Mouse (Mus musculus) layer of hippocampus, adult 9-10 months (tissue): ENCODE results near the gene Fosl1.
"Not testable (repeated sequence)": the region's sequence is repeated elsewhere in the genome, so short reads cannot be mapped to it uniquely, and the experiment has no call there.

Experiments
- DNase-seq: peaks from one replicate; pipeline ENCODE4 v3.0.0; 2022; ENCODE audit warnings: low spot score

Gene Fosl1

DNA sequence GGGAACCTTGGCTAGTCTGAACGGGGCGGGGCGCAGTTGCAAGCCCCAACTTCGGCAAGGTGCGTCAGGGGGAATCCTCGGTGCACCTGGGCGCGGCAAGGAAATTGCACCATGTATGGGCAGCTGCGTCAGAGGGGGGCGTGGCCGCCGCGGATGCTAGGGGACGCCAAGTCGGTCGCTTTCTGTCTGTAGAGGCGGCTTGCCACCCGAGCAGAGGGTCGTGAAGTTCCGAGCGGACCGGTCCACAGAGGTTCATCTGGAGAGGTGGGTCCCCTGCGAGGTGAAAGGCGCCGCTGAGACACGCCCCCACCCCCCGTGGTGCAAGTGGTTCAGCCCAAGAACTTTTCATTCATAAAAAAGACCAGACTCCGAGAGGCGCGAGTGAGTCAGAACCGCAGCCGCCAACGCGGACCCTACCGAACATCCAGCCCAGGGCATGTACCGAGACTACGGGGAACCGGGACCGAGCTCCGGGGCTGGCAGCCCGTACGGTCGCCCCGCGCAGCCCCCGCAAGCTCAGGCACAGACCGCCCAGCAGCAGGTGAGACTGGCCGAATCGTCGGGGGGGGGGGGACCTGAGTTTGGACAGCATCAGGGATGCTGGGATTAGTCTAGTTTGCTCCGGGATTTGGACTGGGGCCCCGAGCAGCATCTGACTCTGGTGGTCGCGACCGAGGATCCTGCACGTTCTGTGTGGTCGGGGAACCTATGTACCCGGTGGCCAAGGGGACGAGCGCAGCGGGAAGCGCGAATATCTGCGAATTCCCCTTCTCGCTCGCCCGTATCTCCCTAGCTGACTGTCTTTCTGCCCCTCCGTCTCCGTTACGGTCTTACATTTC lies at the start of gene Fosl1:
Gene Fosl1 (plus strand): TSS at position 33 of the 839 bp plus-strand sequence.
- no peak for DNase-seq

DNA sequence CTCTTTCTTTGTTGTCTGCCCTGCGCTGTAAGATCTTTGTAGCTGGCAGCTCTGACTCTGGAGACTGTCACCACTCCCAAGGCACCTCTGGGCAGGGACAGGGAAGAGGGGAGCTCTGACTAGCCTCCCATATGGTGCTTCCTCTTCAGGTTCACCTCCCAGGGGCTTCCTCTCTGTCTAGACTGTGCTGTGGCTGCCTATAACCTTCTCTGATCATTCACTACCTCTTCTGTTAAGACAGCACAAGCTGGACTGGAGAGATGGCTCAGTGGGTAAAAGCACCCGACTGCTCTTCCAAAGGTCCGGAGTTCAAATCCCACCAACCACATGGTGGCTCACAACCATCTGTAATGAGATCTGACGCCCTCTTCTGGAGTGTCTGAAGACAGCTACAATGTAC lies 46.3 kb upstream of the Fosl1 start:
- DNase-seq, result not testable (repeated sequence)

DNA sequence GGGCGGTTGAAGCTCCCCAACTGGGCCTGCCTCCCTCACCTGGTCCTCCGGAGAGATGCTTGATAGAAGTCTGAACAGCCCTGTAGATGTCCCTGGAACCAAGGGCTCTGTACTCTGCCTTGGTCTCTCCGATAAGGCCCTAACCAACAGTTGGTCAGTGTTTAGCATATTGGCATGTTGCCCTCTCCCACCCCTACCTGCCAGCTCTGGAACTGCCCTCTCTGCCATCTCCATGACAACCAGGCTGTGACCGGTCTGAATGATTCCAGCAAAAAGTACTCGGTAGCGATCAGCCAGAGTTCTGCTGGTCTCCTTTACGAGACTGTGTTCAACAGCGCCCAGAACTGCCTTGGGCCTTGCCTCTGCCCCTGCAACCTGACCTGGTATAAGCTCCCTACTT lies 45.1 kb upstream of the Fosl1 start, which contains the start of gene Tsga10ip:
Gene Tsga10ip (minus strand): TSS at position 234 of the 400 bp plus-strand sequence.
- no peak for DNase-seq

DNA sequence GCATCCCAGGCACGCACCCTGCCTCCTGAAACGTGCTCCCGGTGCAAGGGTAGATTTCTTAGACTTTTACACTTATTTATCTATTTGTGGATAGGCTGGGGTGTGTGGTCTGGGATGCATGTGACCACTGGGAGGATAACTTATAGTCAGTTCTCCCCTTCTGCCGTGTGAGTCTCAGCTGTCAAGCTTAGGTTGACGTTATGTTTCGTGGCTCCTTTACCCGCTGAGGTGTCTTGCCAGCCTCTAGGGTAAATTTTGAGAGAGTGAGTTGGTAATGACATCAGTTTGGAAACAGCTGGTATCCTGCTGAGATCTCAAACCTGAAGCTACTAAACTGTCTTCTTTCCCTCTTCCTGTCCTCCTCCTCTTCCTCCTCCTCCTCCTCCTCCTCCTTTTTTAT lies 41.4 kb upstream of the Fosl1 start:
- DNase-seq, result no peak

DNA sequence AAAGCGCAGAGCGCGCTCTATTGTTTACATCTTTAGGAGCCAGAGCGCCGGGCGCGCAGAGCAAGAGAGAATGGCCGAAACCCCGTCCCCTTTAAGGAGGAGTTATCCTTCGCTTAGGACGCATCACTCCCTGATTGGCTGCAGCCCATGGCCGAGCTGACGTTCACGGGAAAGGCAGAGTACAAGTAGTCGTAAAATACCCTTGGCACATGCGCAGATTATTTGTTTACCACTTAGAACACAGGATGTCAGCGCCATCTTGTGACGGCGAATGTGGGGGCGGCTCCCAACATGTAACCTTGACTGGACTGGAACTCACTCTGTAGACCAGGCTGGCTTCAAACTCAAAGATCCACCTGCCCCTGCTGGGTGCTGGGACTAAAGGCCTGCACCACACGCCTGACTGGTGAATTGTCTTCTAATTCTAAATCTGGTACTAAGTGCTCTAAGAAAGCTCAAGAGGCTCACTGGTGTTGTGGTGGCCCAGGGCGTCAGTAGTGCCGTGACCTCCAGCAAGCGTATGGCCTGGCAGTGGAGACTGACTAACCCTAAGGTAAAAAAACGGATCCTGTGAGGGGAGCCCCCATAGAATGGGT lies 40.7 kb upstream of the Fosl1 start:
- not testable (repeated sequence) for DNase-seq

DNA sequence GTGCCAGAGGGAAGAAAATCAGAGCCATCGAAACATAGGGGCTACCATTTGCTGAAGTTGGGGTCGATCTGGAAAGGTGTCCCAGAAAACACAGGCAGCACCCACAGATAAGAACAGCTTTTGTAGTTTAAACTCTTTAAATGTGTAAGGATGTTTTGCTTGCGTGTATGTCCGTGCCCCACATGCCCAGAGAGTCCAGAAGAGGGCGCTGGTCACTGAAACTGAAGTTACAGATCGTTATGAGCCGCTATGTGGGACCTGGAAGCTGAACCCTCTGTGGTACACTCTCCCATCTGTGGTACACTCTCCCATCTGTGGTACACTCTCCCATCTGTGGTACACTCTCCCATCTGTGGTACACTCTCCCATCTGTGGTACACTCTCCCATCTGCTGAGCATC lies 40.2 kb upstream of the Fosl1 start:
- DNase-seq, result no peak

DNA sequence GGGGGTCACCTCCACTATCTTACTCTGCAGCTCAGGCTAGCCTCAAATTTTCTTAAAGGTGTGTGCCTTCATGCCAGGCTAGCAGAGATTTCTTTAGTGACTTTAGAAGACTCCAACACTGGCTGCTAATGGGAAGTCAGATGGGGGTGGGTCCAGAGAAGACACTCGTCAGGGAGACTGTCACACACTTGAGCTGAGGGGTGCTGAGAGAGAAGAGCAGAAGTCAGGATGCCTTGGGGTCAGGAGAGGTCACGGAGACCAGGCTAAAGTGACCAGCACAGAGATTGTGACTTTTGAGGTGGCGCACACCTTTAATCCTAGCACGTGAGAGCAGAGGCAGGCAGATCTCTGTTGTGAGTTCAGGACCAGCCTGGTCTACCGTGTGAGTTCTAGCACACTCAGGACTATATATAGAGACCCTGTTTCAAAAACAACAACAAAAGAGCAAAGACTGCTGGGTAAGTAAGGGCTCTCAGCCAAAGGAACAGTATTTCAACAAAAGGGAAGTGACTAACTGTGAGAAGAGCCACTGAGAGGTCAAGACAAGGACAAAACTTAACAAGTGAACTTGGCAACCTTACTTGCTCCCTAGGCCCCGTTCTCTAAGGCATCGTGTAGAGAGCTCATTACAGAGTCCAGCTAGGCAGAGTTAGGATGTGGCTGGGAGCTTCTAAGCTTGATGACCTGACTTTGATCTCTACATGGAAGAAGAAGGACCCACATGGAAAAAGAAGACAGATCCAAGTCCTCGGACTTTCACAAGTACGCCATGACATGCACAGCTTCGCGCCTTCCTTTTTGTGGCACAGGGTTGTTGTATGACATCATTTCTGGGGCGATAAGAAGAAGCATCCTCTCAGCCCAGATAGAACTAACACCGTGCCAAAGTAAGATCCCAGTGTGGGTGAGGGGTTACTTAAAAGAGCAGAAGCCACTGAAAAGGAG lies 39.0 kb upstream of the Fosl1 start:
- no peak for DNase-seq

DNA sequence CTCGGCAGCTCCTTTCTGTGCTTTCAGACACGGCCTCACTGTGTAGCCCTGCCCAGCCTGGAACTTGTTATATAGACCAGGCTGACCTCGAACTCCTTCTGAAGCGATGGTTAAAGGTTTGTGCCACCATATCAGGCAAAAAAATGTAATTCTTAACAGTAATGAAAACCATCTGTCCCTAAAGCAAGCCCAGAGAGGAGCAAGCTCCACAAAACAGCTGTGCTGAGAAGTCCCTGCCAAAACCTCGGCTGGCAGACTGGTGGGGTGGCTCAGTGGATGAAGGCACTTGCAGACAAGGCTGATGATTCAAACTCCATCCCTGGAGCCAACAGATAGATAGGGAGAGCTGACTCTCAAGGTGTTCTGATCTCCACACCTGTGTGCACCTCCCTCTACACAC lies 38.3 kb upstream of the Fosl1 start:
- no peak for DNase-seq

DNA sequence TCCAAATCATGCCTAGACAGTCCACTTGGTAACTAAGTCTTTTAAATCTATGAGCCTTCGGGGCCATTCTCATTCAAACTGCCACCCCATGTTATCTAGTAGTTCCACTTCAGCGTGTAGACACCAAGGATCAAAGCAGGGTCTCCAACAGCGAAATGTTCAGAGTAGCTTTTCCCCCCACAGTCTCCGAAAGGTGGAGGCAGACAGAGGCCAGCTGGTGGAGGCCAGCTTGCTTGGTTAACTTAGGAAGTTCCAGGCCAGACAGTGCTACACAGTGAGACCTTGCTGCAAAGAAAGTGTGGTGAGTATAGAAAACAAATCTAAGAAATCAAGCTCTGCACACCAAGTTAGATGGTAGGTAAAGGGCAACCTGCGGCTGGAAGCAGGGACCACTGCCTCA lies 36.7 kb upstream of the Fosl1 start:
- no peak for DNase-seq

DNA sequence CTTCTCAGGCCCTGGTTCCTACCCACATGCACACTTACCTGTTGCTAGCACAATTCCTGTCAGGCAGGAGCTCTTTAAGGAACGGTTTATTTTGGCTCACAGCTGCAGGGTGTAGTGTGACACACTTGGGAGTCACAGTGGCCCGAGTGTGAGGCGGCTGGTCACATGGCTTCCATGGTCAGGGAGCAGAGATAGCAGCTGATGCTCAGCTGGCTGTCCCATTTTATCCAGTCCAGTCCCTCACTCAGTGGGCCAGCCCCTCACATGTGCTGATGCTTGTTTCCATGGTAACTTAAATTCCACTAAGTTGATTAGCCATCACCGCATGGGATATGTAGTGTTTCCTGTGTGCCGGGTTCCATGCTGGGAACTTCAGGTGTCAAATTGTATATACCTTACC lies 35.4 kb upstream of the Fosl1 start:
- no peak for DNase-seq

DNA sequence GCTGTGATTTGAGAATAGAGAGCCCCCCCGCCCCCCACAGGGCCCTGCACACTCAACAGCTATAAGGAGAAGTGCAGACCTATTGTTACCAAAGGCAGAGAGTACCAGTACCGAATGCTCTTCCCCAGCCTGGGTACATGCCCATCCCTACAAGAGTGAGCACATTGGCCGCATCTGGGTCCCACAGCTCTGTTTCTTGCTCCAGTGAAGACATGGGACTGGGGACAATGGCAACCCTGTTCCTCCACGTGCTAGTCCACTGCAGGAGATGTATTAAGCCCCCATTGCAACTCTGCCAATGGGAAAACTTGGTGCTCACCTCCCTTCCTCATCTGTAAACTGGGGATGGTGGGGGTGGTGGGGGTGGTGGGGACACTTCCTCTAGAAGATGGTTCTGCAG lies 33.5 kb upstream of the Fosl1 start:
- DNase-seq, result no peak

DNA sequence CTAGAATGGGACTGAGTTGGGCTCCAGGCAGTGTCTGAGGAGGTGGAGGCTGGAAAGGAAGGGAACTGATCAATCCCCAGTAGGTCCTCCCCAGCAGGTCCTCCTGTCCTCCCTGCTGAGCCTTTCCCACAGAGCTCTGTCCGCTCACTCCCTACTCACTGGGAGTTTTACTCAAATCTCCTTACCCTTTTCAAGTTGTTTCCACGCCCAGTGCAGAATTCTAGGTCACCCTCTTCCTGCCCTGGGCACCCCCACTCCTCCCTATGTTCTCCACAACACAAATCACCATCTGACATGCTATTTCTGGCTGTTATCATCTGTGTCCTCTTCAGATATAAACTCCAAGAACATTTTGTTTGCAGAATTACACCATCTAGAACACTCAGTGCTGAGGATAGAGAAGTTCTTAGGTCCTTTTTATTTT lies 32.8 kb upstream of the Fosl1 start:
- DNase-seq, result no peak

DNA sequence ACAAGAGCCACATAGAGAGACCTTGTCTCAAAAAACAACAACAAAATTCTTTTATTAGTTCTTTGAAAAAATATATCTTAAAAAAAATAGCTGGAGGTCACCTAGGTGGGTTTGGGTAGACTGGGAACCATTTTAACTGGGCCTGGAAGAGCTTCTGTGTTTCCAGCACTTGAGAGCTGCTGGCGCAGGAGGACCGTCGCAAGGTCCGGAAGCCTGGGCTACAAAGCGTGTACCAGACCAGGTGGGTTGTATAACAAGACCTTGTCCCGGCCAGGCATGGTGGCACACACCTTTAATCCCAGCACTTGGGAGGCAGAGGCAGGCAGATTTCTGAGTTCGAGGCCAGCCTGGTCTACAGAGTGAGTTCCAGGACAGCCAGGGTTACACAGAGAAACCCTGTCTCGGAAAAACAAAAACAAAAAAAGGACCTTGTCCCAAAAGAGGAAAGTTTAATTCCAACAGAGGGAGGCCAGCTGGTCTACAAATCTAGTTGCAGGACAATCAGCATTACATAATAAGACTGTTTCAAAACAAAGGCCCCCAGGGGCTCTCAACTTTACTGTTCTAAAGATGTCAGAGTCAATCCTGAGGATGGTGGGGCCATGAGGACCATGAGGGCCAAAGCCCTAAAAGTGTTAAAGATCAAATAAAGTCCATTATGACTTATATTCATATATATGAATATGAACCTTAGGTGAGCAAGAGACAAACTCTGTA lies 28.4 kb upstream of the Fosl1 start:
- DNase-seq, result no peak

DNA sequence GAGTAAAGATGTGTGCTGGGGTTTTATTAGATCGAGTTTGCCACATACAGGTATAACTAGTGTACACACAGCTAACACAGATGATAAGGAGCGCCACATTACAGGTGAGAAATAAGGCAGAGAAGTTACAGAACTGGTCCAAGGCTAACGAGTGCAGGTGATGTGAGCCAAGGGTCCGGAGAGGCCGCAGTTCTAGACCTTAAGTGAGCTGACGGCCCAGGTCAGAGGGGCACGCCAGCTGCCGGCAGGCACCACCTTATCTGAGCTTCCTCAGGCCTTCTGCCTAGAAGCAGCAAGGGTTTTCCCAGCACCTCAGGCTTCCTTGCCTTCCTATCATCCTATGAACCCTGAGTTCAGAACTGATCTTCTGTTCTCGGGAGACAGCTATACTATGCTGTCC lies 27.7 kb upstream of the Fosl1 start:
- no peak for DNase-seq

DNA sequence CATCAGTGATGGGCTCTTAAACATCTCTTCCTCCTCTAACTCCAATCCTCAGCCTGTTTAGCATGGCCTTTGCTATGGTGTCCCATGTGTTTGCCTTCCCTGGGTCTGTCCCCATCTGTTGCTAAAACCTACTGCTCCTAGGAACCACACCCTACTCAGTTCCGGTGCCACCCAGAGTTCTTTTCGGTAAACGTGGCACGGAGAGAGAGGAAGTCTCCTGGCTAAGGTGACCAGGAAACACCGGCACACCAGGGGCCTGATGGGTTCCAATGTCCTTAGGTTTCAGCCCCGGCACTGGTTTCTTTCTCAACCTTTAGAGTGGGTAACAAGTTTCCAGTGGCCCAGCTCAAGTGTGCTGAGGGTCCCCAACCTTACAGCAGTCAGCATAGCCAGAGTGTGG lies 26.8 kb upstream of the Fosl1 start:
- DNase-seq, result no peak

DNA sequence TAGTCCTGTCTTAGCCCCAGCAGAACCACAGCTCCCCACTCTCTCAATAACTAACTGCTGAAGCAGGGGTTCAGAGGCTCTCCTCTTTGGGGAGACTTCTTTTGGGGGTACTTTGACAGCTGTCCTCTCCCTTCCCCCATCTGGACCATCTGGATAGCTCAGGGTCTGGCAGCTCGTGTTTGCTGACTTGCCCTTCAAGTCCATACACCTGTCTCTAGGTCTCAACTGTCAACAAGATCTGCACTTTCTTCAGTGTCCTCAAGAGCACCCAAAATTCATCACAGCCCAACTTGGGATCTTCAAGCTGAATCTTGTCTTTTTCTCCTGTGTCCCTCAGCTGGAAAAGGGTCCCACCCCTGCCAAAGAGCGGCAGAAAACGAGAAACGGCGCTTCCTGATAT lies 25.6 kb upstream of the Fosl1 start:
- DNase-seq, result no peak

DNA sequence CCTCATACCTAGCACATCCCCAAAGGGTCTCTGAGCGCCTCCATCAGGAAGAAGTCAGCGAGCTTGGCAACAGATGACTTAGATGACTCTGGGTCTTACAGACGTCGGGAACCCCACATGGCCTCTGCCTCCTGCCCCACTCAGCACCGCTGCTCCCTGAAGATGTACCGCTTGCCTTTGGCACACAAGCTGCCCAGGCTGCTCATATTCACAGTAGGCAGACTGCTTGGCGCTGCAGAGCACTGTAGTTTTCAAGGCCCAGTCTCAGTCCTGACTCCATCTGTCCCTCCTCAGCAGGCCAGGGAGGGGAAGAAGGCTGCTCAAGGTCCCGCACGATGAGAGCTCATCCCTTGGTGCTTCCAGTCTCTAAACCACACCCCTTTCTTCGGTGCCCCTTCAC lies 25.1 kb upstream of the Fosl1 start:
- no peak for DNase-seq

DNA sequence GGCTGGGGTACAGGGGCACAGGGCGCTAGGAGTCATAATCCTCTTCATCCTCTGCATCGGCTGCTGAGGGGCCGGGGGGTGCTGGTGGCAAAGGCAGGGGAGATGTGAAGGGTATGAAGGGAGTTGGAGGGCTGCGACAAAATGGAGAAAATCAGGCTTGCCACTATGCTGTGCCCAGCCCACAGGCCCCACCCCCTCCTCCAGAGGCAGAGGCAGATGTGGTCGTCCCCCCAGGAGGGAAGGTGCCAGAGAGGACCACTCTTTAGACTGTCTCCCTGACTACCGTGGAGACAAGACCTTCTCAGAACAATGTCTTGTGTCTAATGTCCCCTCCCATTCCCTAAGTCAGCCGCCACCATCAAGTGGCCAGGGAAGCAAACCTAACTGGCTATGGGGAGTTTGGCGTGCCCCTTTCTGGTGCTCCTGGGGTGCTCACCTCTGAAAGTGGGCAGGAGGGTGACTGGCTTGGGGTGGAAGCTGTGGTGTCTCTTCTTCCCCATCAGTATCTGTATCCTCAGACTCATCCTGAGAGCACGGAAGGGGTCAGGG lies 24.4 kb upstream of the Fosl1 start:
- DNase-seq, result no peak

DNA sequence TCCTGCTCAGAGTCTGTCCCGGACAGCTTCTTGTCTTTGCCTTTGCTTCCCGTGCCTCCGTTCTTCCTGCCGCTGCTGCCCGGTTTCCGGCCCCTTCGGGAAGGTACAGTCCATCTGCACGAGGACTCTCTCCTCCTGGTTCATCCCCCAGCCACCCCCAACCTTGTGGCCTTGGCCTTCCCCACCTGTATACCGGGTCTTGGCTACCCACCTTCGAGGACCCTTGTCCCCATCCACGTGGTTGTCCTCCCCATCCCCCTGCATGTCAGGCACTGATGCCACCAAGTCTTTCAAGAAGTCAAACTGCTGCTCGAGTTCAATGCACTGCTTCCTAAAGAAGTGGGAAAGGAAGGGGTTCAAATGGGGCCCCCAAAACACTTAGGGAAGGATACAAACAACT lies 23.8 kb upstream of the Fosl1 start:
- DNase-seq, result no peak

DNA sequence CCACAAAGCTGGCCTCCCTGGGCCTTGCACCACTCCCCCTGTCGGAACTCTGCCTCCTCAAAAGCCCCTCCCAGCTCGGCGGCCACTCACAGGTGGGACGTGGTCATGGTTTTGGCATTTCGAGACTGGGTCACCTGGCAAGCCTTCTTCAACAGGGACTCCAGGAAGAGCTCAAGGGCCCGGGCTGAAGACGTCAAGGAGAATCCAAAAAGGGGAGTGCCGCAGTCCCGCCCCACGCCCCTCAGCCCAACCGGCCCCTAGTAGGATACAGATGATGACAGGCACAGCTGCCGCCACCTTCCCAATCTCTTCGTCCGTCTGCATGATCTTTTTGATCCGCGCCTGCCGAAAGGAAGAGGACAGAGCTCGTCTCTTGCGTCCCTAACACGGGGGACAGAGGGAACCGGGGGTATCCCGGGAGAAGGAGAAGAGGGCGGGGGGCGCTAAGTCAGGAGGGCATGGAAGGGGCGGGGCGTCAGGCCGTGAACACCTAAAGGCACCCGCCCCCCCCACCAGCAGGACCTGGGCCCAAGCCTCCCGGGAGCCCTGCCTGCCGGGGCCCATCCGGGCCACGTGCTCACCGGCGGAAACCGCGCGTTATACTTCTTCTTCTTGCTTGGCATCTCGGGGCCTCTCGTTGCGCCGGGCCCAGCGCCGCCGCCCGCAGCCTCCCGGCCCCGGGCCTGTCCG lies 23.1 kb upstream of the Fosl1 start:
- DNase-seq, result no peak
